Mouse (Mus musculus): Measurements from ENCODE around the gene Rhbdd3. TPM values are rescaled to one million over a fixed set of nuclear protein-coding genes. Genes with fewer than 3 reads are reported as not detected.
A peak's percentile ranks its signal among the peaks of the same experiment; 100 is the strongest.

The Rhbdd3 gene
- 32.3 and 34.4 TPM in 2 replicates for polyA plus RNA-seq (2012; rRNA removed)

DNA sequence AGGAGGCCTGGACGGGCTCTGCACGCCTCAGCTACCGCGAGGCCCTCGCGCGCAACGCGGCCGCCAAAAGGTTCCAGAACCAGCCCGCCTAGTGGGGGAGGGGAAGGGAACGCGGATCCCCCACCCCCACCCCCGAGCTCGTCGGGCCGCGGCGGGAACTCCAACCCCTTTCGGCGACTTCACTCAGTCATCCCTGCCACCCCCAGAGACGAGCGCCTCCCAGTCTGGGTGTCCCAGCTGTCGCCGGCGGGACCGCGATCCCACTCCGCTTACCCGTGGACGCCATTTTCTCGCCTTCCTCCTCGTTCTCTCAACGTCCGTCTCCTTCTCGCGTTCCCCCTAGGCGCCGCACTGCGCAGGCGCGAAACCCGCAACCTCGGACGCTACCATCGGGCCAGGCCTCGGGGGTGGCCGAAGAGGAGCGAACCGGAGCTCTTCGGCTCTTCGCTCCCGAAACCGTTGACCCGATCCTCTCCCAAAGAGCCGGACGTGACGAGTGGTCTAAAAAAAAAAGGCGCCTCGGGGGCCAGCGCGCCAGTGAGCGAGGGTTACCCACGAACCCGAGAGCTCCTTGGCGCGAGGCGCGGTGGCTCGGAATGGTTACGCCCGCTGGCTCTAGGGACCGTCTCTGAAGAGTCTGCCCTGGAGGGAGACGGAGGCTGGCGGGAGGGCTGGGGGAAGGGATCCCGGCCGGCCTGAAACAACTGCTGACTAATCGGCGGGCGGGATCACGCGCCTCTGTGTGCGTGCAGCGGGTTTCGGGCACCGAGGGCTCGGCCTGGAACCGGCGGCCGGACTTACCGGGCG is at the start of gene Rhbdd3, which contains the start of gene Ewsr1:
TSS of gene Rhbdd3 (plus strand) at position 191 of the 807 bp plus-strand sequence.
TSS of gene Ewsr1 (minus strand) at position 531 of the 807 bp plus-strand sequence.
- H3K4me1 ChIP-seq (ENCODE audit: control insufficient read depth, insufficient read depth, low read length): peaks cover 4% of the 10 kb centered on the region; the same call in 1 of the 2 replicates
- H3K4me3 ChIP-seq (ENCODE audit: insufficient read depth, low read length): peak within 1 kb of the TSS; percentile 61
- TF ChIP-seq POLR2A (IDR thresholded peaks at IDR 0.05; ENCODE audit: extremely low read depth, insufficient read depth, low read length): peak; percentile 96
- TF ChIP-seq CTCF (IDR thresholded peaks at IDR 0.05; ENCODE audit: extremely low read depth, insufficient read depth, low read length): no peak
- H3K27ac ChIP-seq (ENCODE audit: insufficient read depth, low read length): peak within 1 kb of the TSS; percentile 98

DNA sequence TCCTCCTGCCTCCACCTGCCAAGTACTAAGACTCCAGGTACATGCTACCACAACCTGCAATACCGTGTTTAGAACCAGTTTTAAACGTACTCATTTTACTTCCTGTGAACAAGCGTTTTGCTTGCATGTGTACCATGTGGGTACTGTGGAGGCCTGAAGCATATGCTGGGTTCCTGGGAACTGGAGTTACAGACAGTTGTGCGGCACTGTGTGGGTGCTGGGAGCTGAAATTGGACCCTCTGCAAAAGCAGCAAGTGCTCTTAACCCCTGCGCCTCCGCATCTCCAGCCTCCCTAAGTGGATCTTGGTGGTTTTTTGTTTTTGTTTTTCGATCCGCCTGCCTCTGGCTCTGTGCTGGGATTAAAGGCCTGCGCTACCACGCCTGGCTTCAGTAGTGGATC is 47.1 kb upstream of the Rhbdd3 start:
- Histone ChIP-seq H3K4me3 (ENCODE audit: insufficient read depth, low read length) (no peak overlapping the region), H3K27ac (ENCODE audit: insufficient read depth, low read length) (no peak overlapping the region), H3K4me1 (ENCODE audit: control insufficient read depth, insufficient read depth, low read length) (peaks cover 2% of the 10 kb centered on the region)
- no peak for TF ChIP-seq CTCF (IDR thresholded peaks at IDR 0.05; ENCODE audit: extremely low read depth, insufficient read depth, low read length)
- no peak for TF ChIP-seq POLR2A (IDR thresholded peaks at IDR 0.05; ENCODE audit: extremely low read depth, insufficient read depth, low read length)

DNA sequence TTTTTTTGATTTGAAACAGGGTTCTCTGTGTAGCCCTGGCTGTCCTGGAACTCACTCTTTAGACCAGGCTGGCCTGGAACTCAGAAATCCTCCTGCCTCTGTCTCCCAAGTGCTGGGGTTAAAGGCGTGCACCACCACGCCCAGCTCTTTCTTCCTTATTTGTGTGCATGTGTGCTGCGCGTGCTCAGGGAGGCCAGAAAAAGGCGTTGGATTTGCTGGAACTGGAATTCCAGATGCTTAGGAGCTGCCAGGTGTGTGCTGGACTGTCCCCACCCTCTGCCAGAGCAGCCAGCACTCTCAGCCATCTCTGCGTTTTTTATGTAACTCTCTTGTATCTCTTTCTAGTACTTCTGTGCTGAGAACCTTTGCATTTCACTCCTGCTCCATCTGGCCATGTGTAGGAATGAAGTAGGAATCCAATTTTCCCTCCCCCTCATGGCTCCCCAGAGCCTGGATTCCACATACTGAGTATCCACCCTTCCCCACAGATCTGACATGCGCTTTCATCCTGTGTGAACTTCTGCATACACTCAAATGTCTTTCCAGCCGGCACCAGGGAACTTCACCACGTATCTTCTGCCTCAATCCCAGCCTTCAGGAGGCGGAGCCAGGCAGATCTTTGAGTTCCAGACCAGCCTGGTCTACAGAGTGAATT is 46.4 kb upstream of the Rhbdd3 start:
- Histone ChIP-seq H3K4me3 (ENCODE audit: insufficient read depth, low read length) (no peak overlapping the region), H3K27ac (ENCODE audit: insufficient read depth, low read length) (no peak overlapping the region), H3K4me1 (ENCODE audit: control insufficient read depth, insufficient read depth, low read length) (peaks cover 1% of the 10 kb centered on the region)
- TF ChIP-seq CTCF (IDR thresholded peaks at IDR 0.05; ENCODE audit: extremely low read depth, insufficient read depth, low read length) (no peak), POLR2A (IDR thresholded peaks at IDR 0.05; ENCODE audit: extremely low read depth, insufficient read depth, low read length) (no peak)

DNA sequence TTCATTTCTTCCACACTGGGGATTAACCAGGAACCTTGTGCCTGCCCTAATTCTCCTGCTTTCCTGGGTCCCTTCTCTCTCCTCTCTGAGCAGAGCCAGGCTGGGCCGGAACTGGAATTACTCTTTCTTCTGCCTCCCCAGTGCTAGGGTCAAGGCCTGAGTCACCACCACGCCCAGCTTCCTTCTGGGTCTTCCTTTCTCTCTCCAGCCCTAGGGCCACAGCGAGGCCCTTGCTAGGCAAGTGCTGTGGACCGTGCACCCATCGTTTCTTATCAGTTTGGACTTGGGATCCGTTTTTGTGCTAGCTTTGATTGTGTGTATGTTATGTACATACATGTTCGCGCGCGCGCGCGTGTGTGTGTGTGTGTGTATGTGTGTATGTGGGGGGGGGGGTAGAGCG is 44.6 kb upstream of the Rhbdd3 start:
- no peak overlapping the region for H3K27ac ChIP-seq (ENCODE audit: insufficient read depth, low read length)
- TF ChIP-seq CTCF (IDR thresholded peaks at IDR 0.05; ENCODE audit: extremely low read depth, insufficient read depth, low read length) (no peak), POLR2A (IDR thresholded peaks at IDR 0.05; ENCODE audit: extremely low read depth, insufficient read depth, low read length) (no peak)
- H3K4me1 ChIP-seq (ENCODE audit: control insufficient read depth, insufficient read depth, low read length): peaks cover 1% of the 10 kb centered on the region
- no peak overlapping the region for H3K4me3 ChIP-seq (ENCODE audit: insufficient read depth, low read length)

DNA sequence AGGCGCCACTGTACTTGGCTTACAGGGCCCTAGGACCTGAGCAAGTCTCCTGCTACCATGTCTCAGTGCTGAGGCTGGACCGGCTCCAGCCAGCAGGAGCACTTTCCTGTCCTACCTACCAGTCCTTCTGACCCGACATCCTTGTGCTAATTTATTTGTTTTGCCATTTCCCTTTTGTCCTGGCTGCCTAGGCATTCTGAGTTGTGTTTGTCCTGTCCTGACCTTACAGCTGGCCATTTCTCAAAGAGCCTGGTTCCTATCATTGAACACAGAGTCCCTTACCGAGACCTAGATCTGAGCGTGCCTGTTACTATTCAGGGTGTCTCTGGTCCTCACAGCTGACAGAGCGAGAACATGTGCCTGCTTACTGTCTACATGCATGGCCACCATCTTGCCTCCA is 43.9 kb upstream of the Rhbdd3 start:
- Histone ChIP-seq H3K4me1 (ENCODE audit: control insufficient read depth, insufficient read depth, low read length) (peaks cover 1% of the 10 kb centered on the region), H3K27ac (ENCODE audit: insufficient read depth, low read length) (no peak overlapping the region), H3K4me3 (ENCODE audit: insufficient read depth, low read length) (no peak overlapping the region)
- no peak for TF ChIP-seq POLR2A (IDR thresholded peaks at IDR 0.05; ENCODE audit: extremely low read depth, insufficient read depth, low read length)
- TF ChIP-seq CTCF (IDR thresholded peaks at IDR 0.05; ENCODE audit: extremely low read depth, insufficient read depth, low read length): no peak

DNA sequence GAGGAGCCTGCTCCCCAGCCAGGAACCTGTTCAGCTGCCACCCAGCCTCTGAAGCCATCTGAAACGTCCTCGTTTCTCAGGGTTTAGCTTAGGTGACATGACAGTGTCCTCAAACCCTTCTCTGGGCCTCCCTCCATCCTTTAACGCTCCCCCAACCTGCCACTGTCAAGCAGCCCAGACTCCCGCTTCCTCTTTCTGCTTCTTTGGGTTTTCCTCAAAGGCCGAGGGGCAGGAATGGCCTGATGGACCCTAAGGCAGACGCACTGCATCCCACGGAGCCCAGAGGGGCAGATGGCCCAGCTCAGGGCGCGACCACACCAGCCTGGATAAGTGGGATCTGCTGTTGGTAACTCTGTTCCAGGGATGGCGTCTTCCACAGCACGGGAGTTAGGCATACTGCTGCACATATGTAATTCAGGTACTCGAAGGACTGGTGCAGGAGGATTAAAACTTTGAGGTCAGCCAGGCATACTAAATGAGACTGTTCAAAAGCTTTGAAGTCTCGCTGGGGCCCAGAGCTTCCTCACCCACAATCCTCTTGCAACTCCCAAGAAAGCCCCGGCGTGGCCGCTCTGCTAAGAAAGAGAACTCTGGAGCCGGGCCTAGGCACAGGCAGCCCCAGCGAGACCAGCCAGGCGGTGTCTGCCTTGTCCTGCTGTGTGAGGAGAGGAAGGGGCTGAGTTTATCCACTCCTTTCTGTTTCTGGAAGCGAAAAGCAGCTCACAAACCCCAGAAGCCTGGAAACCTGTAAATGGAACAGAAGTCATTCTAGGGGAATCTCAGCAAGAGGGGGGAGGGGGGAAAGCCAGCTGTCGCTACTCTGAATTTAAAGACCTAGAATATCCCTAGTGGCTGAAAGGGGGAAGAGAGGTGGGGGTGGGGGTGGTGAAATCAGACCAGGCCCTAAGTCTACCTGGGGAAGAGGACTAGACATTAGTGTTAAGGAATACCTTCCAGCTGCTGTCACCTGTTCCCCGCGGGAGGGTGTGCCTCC is 42.5 kb upstream of the Rhbdd3 start:
- TF ChIP-seq CTCF (IDR thresholded peaks at IDR 0.05; ENCODE audit: extremely low read depth, insufficient read depth, low read length) (no peak), POLR2A (IDR thresholded peaks at IDR 0.05; ENCODE audit: extremely low read depth, insufficient read depth, low read length) (no peak)
- peaks cover 1% of the 10 kb centered on the region for H3K4me1 ChIP-seq (ENCODE audit: control insufficient read depth, insufficient read depth, low read length)
- H3K27ac ChIP-seq (ENCODE audit: insufficient read depth, low read length): no peak overlapping the region
- H3K4me3 ChIP-seq (ENCODE audit: insufficient read depth, low read length): no peak overlapping the region

DNA sequence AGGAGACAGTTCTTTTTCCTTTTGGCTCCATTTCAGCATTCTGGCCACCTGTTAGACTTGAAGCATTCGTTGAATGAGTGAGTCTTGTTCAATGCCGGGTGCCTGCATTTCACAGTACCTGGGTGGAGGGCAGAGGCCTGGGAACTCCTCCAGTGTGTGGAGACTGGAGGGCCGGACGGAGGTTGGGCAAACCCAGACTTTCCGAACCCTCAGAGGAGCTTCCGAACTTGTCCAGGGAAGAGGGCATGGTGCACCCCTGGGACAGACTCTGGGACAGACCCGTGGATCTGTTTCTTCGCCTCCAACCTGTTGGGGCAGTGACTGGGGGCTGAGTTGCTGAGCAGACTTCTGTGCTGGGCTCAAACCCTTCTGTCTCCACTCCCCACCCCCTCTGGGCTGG is 41.7 kb upstream of the Rhbdd3 start:
- H3K4me3 ChIP-seq (ENCODE audit: insufficient read depth, low read length): peak overlapping the region; percentile 77; the same call in 1 of the 2 replicates
- H3K4me1 ChIP-seq (ENCODE audit: control insufficient read depth, insufficient read depth, low read length): no peaks in the 10 kb centered on the region; the same call in 1 of the 2 replicates
- no peak overlapping the region for H3K27ac ChIP-seq (ENCODE audit: insufficient read depth, low read length)
- TF ChIP-seq POLR2A (IDR thresholded peaks at IDR 0.05; ENCODE audit: extremely low read depth, insufficient read depth, low read length) (no peak), CTCF (IDR thresholded peaks at IDR 0.05; ENCODE audit: extremely low read depth, insufficient read depth, low read length) (no peak)

DNA sequence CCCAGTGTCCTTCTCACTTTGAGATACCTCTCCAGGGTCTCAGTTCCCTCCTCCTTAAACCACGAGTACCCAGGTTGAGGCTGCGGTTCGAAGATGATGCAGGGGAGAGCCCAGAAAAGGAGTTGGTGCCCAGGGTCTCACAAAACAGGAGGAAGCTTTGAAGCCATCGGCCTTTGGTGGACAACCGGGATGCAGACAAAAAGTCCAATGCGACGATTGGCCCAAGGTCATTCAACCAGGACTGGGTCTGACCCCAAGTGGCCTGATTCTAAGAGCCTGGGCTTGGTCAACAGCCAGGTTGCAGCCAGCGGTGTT is 41.2 kb upstream of the Rhbdd3 start:
- H3K4me3 ChIP-seq (ENCODE audit: insufficient read depth, low read length): peak overlapping the region; percentile 77
- no peaks in the 10 kb centered on the region; the same call in 1 of the 2 replicates for H3K4me1 ChIP-seq (ENCODE audit: control insufficient read depth, insufficient read depth, low read length)
- TF ChIP-seq POLR2A (IDR thresholded peaks at IDR 0.05; ENCODE audit: extremely low read depth, insufficient read depth, low read length): no peak
- TF ChIP-seq CTCF (IDR thresholded peaks at IDR 0.05; ENCODE audit: extremely low read depth, insufficient read depth, low read length): no peak
- peak overlapping the region; percentile 52 for H3K27ac ChIP-seq (ENCODE audit: insufficient read depth, low read length)

Measured in cortical plate, adult 2 months (tissue).